Mouse (Mus musculus) stomach, embryonic 15.5 days (tissue): ENCODE measurements around the gene Eci3. TPM values are rescaled to one million over a fixed set of nuclear protein-coding genes. Genes with fewer than 3 reads are reported as not detected.
A peak's percentile ranks its signal among the peaks of the same experiment; 100 is the strongest.
"Not testable (repeated sequence)": the region's sequence is repeated elsewhere in the genome, so short reads cannot be mapped to it uniquely, and the experiment has no call there.

ENCODE experiments used
- ATAC-seq: fragments of 200-750 bp; cut with Nextera tagmentation; 2 replicates; pipeline ENCODE4 v1.8.0; 2017; ENCODE audit warnings: low read depth, moderate number of reproducible peaks, moderate TSS enrichment; ENCODE audit not compliant: insufficient read depth, low FRiP score
- H3K27ac ChIP-seq: fragments of 300-500 bp; sonication (generic); 2 replicates; pipeline ENCODE4 v1.5.1; 2015; ENCODE audit warnings: mild to moderate bottlenecking, inconsistent platforms
- H3K27me3 ChIP-seq: fragments of 300-500 bp; sonication (generic); replicated peaks from 2 replicates; pipeline ENCODE4 v1.6.1; 2015; ENCODE audit warnings: inconsistent platforms
- H3K36me3 ChIP-seq: fragments of 300-500 bp; sonication (generic); 2 replicates; pipeline ENCODE4 v1.6.1; 2015; ENCODE audit warnings: inconsistent platforms
- H3K4me1 ChIP-seq: fragments of 300-500 bp; sonication (generic); 2 replicates; pipeline ENCODE4 v1.6.1; 2015; ENCODE audit warnings: inconsistent platforms
- H3K4me2 ChIP-seq: fragments of 300-500 bp; sonication (generic); 2 replicates; pipeline ENCODE4 v1.6.1; 2015; ENCODE audit warnings: mild to moderate bottlenecking, inconsistent platforms
- H3K4me3 ChIP-seq: fragments of 300-500 bp; sonication (generic); replicated peaks from 2 replicates; pipeline ENCODE4 v1.5.1; 2015; ENCODE audit warnings: inconsistent platforms
- H3K9ac ChIP-seq: fragments of 300-500 bp; sonication (generic); 2 replicates; pipeline ENCODE4 v1.6.1; 2015; ENCODE audit warnings: inconsistent platforms
- H3K9me3 ChIP-seq: fragments of 300-500 bp; sonication (generic); 2 replicates; pipeline ENCODE4 v1.6.1; 2016; ENCODE audit warnings: inconsistent platforms
- WGBS: fragments of 180-500 bp; shearing (Covaris S2); methylation state at CpG from one replicate; pipeline ENCODE4 v1.1.7; 2015; 5-methylcytosine and 5-hydroxymethylcytosine counted together
- polyA plus RNA-seq: library from polyadenylated mRNA; unstranded; fragments of >200 nt; fragmentation: Nextera tagmentation; extraction: Ambion mirVana; gene quantifications from 2 replicates; pipeline ENCODE4 v1.2.1, GENCODE M21; 2015

Gene Eci3
- 1.2 and 1.7 TPM in 2 replicates for polyA plus RNA-seq

GRCm38 (mm10) chr13:34963511-34964397 is at the start of gene Eci3:
Gene Eci3, minus strand, starts transcription at chr13:34963810.
- 2% methylated on average over 32 of the region's 32 CpGs for WGBS
- Histone ChIP-seq H3K36me3 (no peaks in the 10 kb centered on the region), H3K27ac (no peak within 1 kb of the TSS), H3K4me3 (peak within 1 kb of the TSS; percentile 45), H3K9me3 (no peaks in the 10 kb centered on the region), H3K4me2 (peak within 1 kb of the TSS; percentile 81), H3K9ac (peak within 1 kb of the TSS; percentile 44; the same call in 1 of the 2 replicates), H3K4me1 (peaks cover 9% of the 10 kb centered on the region; the same call in 1 of the 2 replicates), H3K27me3 (peaks cover 7% of the 10 kb centered on the region; the same call in 1 of the 2 replicates)
- ATAC-seq, result peak; percentile 81

GRCm38 (mm10) chr13:34995925-34996324 is 32.3 kb upstream of the Eci3 start:
- Histone ChIP-seq H3K9ac (no peak overlapping the region), H3K27ac (no peak overlapping the region), H3K4me1 (no peaks in the 10 kb centered on the region), H3K36me3 (no peaks in the 10 kb centered on the region), H3K27me3 (no peaks in the 10 kb centered on the region), H3K9me3 (no peaks in the 10 kb centered on the region), H3K4me2 (no peak overlapping the region), H3K4me3 (no peak overlapping the region)
- 52% methylated on average over 2 of the region's 2 CpGs for WGBS
- ATAC-seq, result no peak

GRCm38 (mm10) chr13:34993983-34994811 is 30.6 kb upstream of the Eci3 start:
- WGBS, result 1% methylated on average over 33 of the region's 33 CpGs
- H3K4me2 ChIP-seq, result peak overlapping the region; percentile 62
- H3K27me3 ChIP-seq, result no peaks in the 10 kb centered on the region
- peaks cover 11% of the 10 kb centered on the region; the same call in 1 of the 2 replicates for H3K36me3 ChIP-seq
- peak; percentile 96 for ATAC-seq
- peak overlapping the region; percentile 81 for H3K27ac ChIP-seq
- no peaks in the 10 kb centered on the region for H3K9me3 ChIP-seq
- H3K4me1 ChIP-seq, result no peaks in the 10 kb centered on the region
- H3K9ac ChIP-seq, result peak overlapping the region; percentile 57
- H3K4me3 ChIP-seq, result peak overlapping the region; percentile 63

GRCm38 (mm10) chr13:34993595-34993982 is 30.0 kb upstream of the Eci3 start:
- Histone ChIP-seq H3K9ac (peak overlapping the region; percentile 57), H3K36me3 (peaks cover 17% of the 10 kb centered on the region; the same call in 1 of the 2 replicates), H3K4me3 (peak overlapping the region; percentile 63), H3K4me1 (no peaks in the 10 kb centered on the region), H3K27me3 (no peaks in the 10 kb centered on the region), H3K4me2 (peak overlapping the region; percentile 62), H3K9me3 (no peaks in the 10 kb centered on the region), H3K27ac (peak overlapping the region; percentile 81)
- peak; percentile 41 for ATAC-seq
- under 1% methylated on average over 22 of the region's 22 CpGs for WGBS

GRCm38 (mm10) chr13:34993085-34993484 is 29.5 kb upstream of the Eci3 start:
- WGBS, result 67% methylated on average over 4 of the region's 4 CpGs
- Histone ChIP-seq H3K4me1 (no peaks in the 10 kb centered on the region), H3K9me3 (no peaks in the 10 kb centered on the region), H3K27me3 (no peaks in the 10 kb centered on the region), H3K9ac (no peak overlapping the region; the same call in 1 of the 2 replicates), H3K4me3 (peak overlapping the region; percentile 63), H3K4me2 (peak overlapping the region; percentile 62), H3K27ac (no peak overlapping the region), H3K36me3 (peaks cover 18% of the 10 kb centered on the region; the same call in 1 of the 2 replicates)
- ATAC-seq, result no peak

- Histone ChIP-seq H3K27me3 (no peaks in the 10 kb centered on the region), H3K4me3 (no peak overlapping the region), H3K9ac (no peak overlapping the region), H3K27ac (no peak overlapping the region), H3K4me2 (no peak overlapping the region), H3K9me3 (no peaks in the 10 kb centered on the region), H3K36me3 (peaks cover 31% of the 10 kb centered on the region; the same call in 1 of the 2 replicates), H3K4me1 (no peaks in the 10 kb centered on the region)
- ATAC-seq, result no peak
- WGBS, result 67% methylated on average over 4 of the region's 4 CpGs
Observed at GRCm38 (mm10) chr13:34991581-34992273, 28.1 kb upstream of the Eci3 start.

GRCm38 (mm10) chr13:34983479-34983878 is 19.9 kb upstream of the Eci3 start:
- not testable (repeated sequence) for H3K4me1 ChIP-seq
- peaks cover 45% of the 10 kb centered on the region for H3K36me3 ChIP-seq
- WGBS, result 88% methylated on average over 1 of the region's 1 CpGs

GRCm38 (mm10) chr13:34978635-34979034 is 15.0 kb upstream of the Eci3 start:
- H3K4me2 ChIP-seq, H3K9ac ChIP-seq, H3K9me3 ChIP-seq, ATAC-seq, H3K27ac ChIP-seq, H3K4me1 ChIP-seq, H3K4me3 ChIP-seq, H3K27me3 ChIP-seq: not testable (repeated sequence)
- 75% methylated on average over 5 of the region's 5 CpGs for WGBS
- H3K36me3 ChIP-seq, result peaks cover 42% of the 10 kb centered on the region

More at GRCm38 (mm10) chr13:34983479-34983878, 19.9 kb upstream of the Eci3 start:
- not testable (repeated sequence) for H3K27me3 ChIP-seq, H3K27ac ChIP-seq, H3K4me2 ChIP-seq, H3K4me3 ChIP-seq, H3K9ac ChIP-seq, H3K9me3 ChIP-seq, ATAC-seq

- no peaks in the 10 kb centered on the region for H3K27me3 ChIP-seq
- ATAC-seq, result no peak
- H3K4me1 ChIP-seq, result no peaks in the 10 kb centered on the region
- no peak overlapping the region for H3K4me3 ChIP-seq
- H3K4me2 ChIP-seq, result no peak overlapping the region
- no peak overlapping the region for H3K27ac ChIP-seq
- H3K9me3 ChIP-seq, result no peaks in the 10 kb centered on the region
- no peak overlapping the region for H3K9ac ChIP-seq
- H3K36me3 ChIP-seq, result peaks cover 39% of the 10 kb centered on the region
- WGBS, result 86% methylated on average over 3 of the region's 3 CpGs
Observed at GRCm38 (mm10) chr13:34977410-34977809, 13.8 kb upstream of the Eci3 start.

- H3K27me3 ChIP-seq, result no peaks in the 10 kb centered on the region
- ATAC-seq, result no peak
Observed at GRCm38 (mm10) chr13:34976116-34976515, 12.5 kb upstream of the Eci3 start.

GRCm38 (mm10) chr13:34973770-34974169 is 10.2 kb upstream of the Eci3 start:
- H3K4me1 ChIP-seq, result no peaks in the 10 kb centered on the region
- no peak for ATAC-seq
- peaks cover 20% of the 10 kb centered on the region for H3K36me3 ChIP-seq
- 48% methylated on average over 1 of the region's 1 CpGs for WGBS
- no peaks in the 10 kb centered on the region for H3K27me3 ChIP-seq
- no peak overlapping the region for H3K4me2 ChIP-seq
- no peak overlapping the region for H3K9ac ChIP-seq
- H3K9me3 ChIP-seq, result no peaks in the 10 kb centered on the region
- no peak overlapping the region for H3K27ac ChIP-seq
- H3K4me3 ChIP-seq, result no peak overlapping the region

More at GRCm38 (mm10) chr13:34976116-34976515, 12.5 kb upstream of the Eci3 start:
- Histone ChIP-seq H3K4me2 (no peak overlapping the region), H3K9ac (no peak overlapping the region), H3K4me1 (no peaks in the 10 kb centered on the region), H3K36me3 (peaks cover 33% of the 10 kb centered on the region), H3K27ac (no peak overlapping the region), H3K4me3 (no peak overlapping the region), H3K9me3 (no peaks in the 10 kb centered on the region)
- 94% methylated on average over 4 of the region's 4 CpGs for WGBS
